Mouse (Mus musculus): ENCODE measurements around the gene Tmem170.
"Not testable (repeated sequence)": the region's sequence is repeated elsewhere in the genome, so short reads cannot be mapped to it uniquely, and the experiment has no call there.

The Tmem170 gene

GRCm38 (mm10) chr8:111871278-111871677, 5.3 kb downstream of the Tmem170 start:
- no peak for DNase-seq

GRCm38 (mm10) chr8:111870379-111870778, 6.2 kb downstream of the Tmem170 start:
- no peak for DNase-seq

- DNase-seq: no peak
Measured at GRCm38 (mm10) chr8:111868664-111869063, 7.9 kb downstream of the Tmem170 start.

- no peak for DNase-seq
Measured at GRCm38 (mm10) chr8:111865857-111866256, 10.7 kb downstream of the Tmem170 start.

DNA sequence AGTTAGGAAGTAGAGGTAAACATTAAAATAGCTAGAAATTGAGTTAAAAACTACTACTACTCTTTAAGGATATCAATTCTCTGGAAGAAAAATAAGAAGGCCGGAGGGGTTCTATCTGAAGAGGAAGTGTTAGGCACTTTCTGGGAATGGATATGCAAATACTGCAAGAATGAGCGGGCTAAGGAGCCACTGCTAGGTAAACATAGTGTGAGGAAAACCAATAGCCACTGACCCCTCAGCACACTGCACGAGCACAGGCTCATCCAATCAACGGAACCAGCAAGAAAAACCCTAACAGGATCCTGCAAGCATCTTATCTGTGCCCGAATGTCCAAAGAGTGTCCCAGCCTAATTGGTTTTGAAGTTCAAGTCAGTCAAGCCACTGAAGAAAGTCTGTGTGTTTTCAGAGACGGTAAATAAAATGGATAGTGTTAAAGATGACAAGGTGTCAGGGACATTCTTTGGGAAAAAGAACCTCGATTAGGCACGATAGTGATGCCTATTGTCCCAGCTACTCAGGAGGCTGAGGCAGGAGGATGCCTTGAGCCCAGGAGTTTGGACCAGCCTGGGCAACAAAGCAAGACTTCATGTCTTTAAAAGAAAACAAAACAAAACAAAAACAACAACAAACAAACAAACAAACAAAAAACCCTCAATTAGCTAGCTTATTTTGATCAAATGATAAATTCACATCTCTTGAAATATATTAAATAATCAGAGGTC, 11.3 kb downstream of the Tmem170 start:
- no peak for DNase-seq

GRCm38 (mm10) chr8:111864648-111865047, 11.9 kb downstream of the Tmem170 start:
- DNase-seq: no peak

- no peak for DNase-seq
Measured at GRCm38 (mm10) chr8:111863280-111863679, 13.3 kb downstream of the Tmem170 start.

DNA sequence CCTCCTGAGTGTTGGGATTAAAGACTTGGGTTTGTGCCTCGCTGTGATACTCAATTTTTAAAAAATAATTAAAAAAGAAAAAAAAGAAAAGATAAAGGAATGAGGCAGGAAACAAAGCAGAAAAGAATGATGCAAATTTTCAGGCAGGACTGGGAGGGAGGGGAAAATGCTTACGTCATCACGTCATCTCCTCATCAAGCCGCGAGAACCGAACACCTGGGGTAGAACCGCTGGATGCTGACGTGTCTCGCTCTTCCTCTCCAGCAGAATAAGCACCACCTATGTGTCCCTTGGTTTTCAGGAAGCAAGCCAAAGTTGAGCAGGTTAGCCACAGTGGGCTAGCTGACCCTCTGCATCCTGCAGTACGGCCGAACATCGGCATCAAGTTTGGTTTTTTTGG, 20.6 kb downstream of the Tmem170 start:
- no peak for DNase-seq

DNA sequence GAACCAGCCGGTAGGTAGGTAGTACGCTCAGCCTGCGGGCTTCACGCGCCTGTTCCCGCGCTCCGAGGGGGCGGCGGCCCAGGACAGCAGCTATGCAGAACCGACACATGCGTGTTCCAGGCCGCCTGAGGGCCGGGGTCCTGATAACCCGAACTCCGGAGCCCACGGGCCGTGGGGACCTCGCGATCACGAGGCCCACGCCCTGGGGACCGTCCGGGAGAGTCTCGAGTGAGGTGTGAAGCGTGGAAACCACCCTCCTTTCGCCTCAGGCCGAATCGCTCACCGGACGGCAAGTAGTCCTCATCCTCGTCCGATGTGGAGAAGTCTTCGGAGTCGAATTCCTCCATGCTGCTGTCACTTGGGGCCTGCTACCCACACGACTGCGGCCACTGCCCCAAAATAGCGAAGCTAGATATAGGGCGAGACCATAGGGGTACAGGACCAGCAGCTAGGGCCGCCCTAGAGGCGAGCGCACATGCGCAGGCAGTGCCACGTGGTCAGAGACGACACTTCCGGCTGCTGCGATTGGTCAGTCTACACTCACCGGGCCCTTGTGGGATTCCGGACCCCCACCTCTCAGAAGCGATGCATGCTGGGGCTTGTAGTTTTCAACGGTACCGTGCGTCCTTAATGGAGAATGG, 22.6 kb downstream of the Tmem170 start, which contains the start of gene Cfdp1:
TSS of gene Cfdp1 (minus strand) at position 431 of the 641 bp plus-strand sequence.
- peak; percentile 93 to 96 for DNase-seq

DNA sequence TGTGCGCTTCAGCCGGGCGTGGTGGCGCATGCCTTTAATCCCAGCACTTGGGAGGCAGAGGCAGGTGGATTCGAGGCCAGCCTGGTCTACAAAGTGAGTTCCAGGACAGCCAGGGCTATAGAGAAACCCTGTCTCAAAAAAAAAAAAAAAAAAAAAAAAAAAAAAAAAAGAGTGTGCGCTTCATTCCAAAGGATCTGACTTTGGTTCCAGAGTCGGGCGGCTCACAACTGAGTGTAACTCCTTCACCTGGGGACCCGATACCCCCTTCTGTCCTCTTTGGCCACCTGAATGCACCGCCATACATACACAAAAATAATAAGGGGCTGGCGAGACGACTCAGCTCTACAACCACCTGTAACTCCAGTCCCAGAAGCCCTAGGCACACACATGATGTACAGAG, 23.3 kb downstream of the Tmem170 start:
- not testable (repeated sequence) for DNase-seq

DNA sequence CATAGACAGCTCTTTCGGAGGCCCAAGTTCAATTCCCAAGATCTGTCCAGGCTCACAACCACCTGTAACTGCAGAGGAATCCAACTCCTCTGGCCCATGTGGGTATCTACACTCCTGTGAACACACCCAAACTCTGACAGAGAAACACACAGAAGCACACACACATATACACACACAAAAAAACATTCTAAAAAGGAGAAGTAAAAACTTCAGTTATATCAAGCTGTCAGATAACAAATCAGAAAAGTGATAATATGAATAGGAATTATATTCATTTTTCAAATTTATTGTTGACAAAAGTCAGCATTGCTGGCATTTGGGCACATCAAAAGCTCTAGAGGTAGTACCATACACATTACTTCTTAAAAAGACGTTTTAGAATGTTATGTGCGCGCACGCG, 29.8 kb downstream of the Tmem170 start:
- no peak for DNase-seq

- no peak for DNase-seq
Measured at GRCm38 (mm10) chr8:111835540-111835939, 41.0 kb downstream of the Tmem170 start.

GRCm38 (mm10) chr8:111834011-111834410, 42.5 kb downstream of the Tmem170 start:
- DNase-seq: no peak

GRCm38 (mm10) chr8:111832983-111833382, 43.6 kb downstream of the Tmem170 start:
- DNase-seq: no peak

DNA sequence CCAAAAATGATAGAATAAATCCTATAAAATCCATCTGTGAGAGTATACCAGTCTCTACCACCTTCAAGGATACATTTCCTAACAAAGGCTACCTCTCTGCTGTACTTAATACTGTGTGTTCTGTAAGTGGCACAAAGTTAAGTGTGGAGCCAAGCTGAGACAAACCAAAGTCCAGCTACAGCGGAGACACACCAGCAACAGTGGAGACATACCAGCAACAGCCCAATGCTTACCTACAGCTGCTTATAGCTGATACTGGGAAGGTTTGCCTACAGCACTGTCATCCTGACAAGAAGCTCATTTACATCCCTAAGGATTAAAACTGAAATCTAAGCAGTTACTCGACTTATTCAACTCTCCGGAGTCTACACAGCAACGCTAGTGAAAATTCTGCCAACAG, 44.6 kb downstream of the Tmem170 start:
- DNase-seq: no peak

DNA sequence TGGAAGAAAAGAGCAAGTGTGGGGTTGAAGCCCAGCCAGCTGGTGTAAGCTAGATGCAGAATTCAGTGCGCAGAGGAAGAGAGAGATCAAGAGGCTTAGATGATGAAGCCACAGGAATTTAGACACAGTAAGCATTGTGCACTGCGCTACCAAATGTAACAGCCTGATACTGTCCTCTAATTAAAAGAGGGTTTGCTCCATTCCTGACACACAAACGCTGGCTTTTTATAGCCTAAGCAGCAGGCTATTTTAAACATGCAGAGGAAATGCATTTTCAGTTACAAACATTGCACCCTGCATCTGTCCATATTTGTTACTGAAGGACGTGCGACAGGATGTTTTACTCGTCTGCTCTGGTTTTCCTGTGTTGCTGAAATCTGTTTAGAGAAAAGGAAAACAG, 48.0 kb downstream of the Tmem170 start:
- no peak for DNase-seq

- DNase-seq: no peak
Measured at GRCm38 (mm10) chr8:111825219-111825618, 51.3 kb downstream of the Tmem170 start.

- DNase-seq: no peak
Measured at GRCm38 (mm10) chr8:111824334-111824733, 52.2 kb downstream of the Tmem170 start.

DNA sequence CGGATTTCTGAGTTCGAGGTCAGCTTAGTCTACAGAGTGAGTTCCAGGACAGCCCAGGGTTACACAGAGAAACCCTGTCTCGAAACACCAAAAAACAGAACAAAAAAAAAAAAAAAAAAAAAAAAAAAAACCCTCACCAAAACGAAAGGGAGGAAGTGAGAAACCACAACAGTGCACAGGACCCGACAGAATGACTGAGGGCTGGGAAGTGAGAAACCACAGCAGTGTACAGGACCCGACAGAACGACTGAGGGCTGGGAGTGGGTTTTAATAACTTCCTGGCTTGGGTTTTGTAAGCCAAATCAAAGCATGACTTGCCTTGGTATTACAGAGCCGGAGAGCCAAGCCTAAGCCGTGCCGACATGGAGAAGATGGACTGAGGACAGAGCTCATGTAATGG, 55.4 kb downstream of the Tmem170 start:
- peak; percentile 28 to 62 for DNase-seq

DNA sequence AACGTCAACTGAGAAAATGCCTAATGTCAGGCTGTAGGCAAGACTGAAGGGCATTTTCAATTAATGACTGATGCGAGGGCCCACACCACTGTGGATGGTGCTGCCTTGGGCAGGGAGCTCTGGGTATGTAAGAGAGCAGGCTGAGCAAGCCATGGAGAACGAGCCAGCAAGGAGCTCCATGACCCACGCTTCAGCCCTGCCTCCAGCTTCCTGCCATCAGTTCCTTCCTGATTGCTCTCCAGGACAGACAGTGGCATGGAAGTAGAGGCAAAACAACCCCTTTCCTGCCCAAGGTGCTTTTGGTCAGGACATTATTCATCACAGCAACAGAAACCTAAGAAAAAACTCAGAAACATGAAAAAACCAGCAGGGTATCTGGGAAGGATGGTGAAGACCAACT, 55.9 kb downstream of the Tmem170 start:
- DNase-seq: no peak

DNA sequence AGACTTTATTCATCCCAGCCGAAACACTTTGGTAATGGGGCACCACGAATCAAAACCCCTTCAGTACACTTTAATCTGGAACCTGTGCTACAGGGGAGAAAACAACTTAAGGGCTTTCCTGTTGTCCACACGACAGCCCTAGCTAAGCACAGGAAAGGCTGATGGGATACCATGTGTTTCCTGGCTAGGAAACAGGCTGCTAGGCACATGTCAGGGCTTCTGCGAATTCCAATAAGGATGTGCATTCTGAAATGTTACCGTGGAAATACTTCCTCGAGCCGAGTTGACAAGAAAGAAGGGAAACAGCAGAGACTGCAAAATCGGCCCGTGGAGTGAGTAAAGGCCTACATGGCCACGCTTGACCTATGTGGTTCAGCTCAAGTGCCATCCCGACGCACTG, 56.5 kb downstream of the Tmem170 start:
- no peak for DNase-seq

DNA sequence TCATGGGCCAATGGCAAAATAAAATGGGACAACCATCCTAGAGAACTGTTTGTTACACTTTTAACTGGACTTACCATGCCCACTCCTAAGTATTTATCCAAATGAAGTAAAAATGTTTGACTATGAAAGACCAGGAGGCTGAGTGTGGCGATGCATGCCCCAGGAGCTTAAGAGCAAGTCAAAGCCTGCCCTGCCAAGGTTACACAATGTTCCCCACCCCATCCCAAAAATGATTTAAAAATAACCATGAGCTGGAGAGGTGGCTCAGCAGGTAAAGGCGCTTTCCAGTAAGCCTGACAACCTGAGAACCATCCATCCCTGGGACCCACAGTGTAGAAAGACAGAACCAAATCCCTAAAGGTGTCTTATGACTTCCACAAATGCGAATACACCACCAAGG, 58.0 kb downstream of the Tmem170 start:
- no peak for DNase-seq

GRCm38 (mm10) chr8:111815078-111815477, 61.5 kb downstream of the Tmem170 start:
- no peak for DNase-seq

DNA sequence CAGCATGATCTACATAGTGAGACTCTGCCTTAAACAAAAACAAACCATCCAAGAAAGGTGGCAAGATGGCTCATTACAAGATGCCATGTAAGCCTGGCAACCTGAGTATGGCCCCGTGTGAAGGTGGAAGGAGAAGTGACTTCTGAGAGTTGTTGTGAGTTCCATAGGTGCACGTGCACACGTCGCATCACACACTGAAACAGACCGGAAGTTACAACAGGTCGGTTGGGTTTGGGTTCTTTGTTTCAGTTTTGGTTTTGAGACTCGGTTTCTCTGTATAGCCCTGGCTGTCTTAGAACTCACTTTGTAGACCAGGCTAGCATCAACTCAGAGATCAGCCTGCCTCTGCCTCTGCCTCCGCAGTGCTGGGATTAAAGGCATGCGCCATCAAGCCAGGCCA, 62.7 kb downstream of the Tmem170 start:
- DNase-seq: no peak

Measured in thymus, adult 18-20 months (tissue).